Mouse (Mus musculus): ENCODE data around the gene Wdr64. TPM values are rescaled to one million over a fixed set of nuclear protein-coding genes. Genes with fewer than 3 reads are reported as not detected.

The Wdr64 gene
- polyA plus RNA-seq, 1 experiment, result 0.02 TPM

- no peak overlapping the region for H3K4me3 ChIP-seq (ENCODE audit: insufficient read depth, low read length)
- H3K4me1 ChIP-seq (ENCODE audit: control insufficient read depth, insufficient read depth, low read length), result no peaks in the 10 kb centered on the region
- no peak for TF ChIP-seq POLR2A (IDR thresholded peaks at IDR 0.05; ENCODE audit: extremely low read depth, insufficient read depth, low read length)
- no peak for TF ChIP-seq CTCF (IDR thresholded peaks at IDR 0.05; ENCODE audit: extremely low read depth, insufficient read depth, low read length)
- no peak overlapping the region for H3K27ac ChIP-seq (ENCODE audit: insufficient read depth, low read length)
Observed at GRCm38 (mm10) chr1:175707599-175707998, 9.2 kb downstream of the Wdr64 start.

GRCm38 (mm10) chr1:175708013-175708412 is 9.6 kb downstream of the Wdr64 start:
- Histone ChIP-seq H3K4me3 (ENCODE audit: insufficient read depth, low read length) (no peak overlapping the region), H3K27ac (ENCODE audit: insufficient read depth, low read length) (no peak overlapping the region), H3K4me1 (ENCODE audit: control insufficient read depth, insufficient read depth, low read length) (no peaks in the 10 kb centered on the region)
- TF ChIP-seq CTCF (IDR thresholded peaks at IDR 0.05; ENCODE audit: extremely low read depth, insufficient read depth, low read length) (no peak), POLR2A (IDR thresholded peaks at IDR 0.05; ENCODE audit: extremely low read depth, insufficient read depth, low read length) (no peak)

GRCm38 (mm10) chr1:175712338-175712909 is 14.0 kb downstream of the Wdr64 start:
- no peak for TF ChIP-seq CTCF (IDR thresholded peaks at IDR 0.05; ENCODE audit: extremely low read depth, insufficient read depth, low read length)
- TF ChIP-seq POLR2A (IDR thresholded peaks at IDR 0.05; ENCODE audit: extremely low read depth, insufficient read depth, low read length), result no peak
- Histone ChIP-seq H3K27ac (ENCODE audit: insufficient read depth, low read length) (no peak overlapping the region), H3K4me1 (ENCODE audit: control insufficient read depth, insufficient read depth, low read length) (no peaks in the 10 kb centered on the region), H3K4me3 (ENCODE audit: insufficient read depth, low read length) (no peak overlapping the region)

- Histone ChIP-seq H3K4me3 (ENCODE audit: insufficient read depth, low read length) (no peak overlapping the region), H3K27ac (ENCODE audit: insufficient read depth, low read length) (no peak overlapping the region), H3K4me1 (ENCODE audit: control insufficient read depth, insufficient read depth, low read length) (no peaks in the 10 kb centered on the region)
- TF ChIP-seq POLR2A (IDR thresholded peaks at IDR 0.05; ENCODE audit: extremely low read depth, insufficient read depth, low read length) (no peak), CTCF (IDR thresholded peaks at IDR 0.05; ENCODE audit: extremely low read depth, insufficient read depth, low read length) (no peak)
Observed at GRCm38 (mm10) chr1:175716832-175717231, 18.4 kb downstream of the Wdr64 start.

- Histone ChIP-seq H3K4me3 (ENCODE audit: insufficient read depth, low read length) (no peak overlapping the region), H3K27ac (ENCODE audit: insufficient read depth, low read length) (no peak overlapping the region), H3K4me1 (ENCODE audit: control insufficient read depth, insufficient read depth, low read length) (no peaks in the 10 kb centered on the region)
- TF ChIP-seq POLR2A (IDR thresholded peaks at IDR 0.05; ENCODE audit: extremely low read depth, insufficient read depth, low read length) (no peak), CTCF (IDR thresholded peaks at IDR 0.05; ENCODE audit: extremely low read depth, insufficient read depth, low read length) (no peak)
Observed at GRCm38 (mm10) chr1:175725771-175726170, 27.4 kb downstream of the Wdr64 start.

- TF ChIP-seq POLR2A (IDR thresholded peaks at IDR 0.05; ENCODE audit: extremely low read depth, insufficient read depth, low read length) (no peak), CTCF (IDR thresholded peaks at IDR 0.05; ENCODE audit: extremely low read depth, insufficient read depth, low read length) (no peak)
- Histone ChIP-seq H3K4me1 (ENCODE audit: control insufficient read depth, insufficient read depth, low read length) (no peaks in the 10 kb centered on the region), H3K4me3 (ENCODE audit: insufficient read depth, low read length) (no peak overlapping the region), H3K27ac (ENCODE audit: insufficient read depth, low read length) (no peak overlapping the region)
Observed at GRCm38 (mm10) chr1:175754576-175755364, 56.4 kb downstream of the Wdr64 start.

- TF ChIP-seq CTCF (IDR thresholded peaks at IDR 0.05; ENCODE audit: extremely low read depth, insufficient read depth, low read length) (no peak), POLR2A (IDR thresholded peaks at IDR 0.05; ENCODE audit: extremely low read depth, insufficient read depth, low read length) (no peak)
- H3K27ac ChIP-seq (ENCODE audit: insufficient read depth, low read length), result no peak overlapping the region
- no peaks in the 10 kb centered on the region for H3K4me1 ChIP-seq (ENCODE audit: control insufficient read depth, insufficient read depth, low read length)
- H3K4me3 ChIP-seq (ENCODE audit: insufficient read depth, low read length), result no peak overlapping the region
Observed at GRCm38 (mm10) chr1:175794668-175795067, 96.3 kb downstream of the Wdr64 start.

GRCm38 (mm10) chr1:175808356-175808755 is 110.0 kb downstream of the Wdr64 start:
- TF ChIP-seq CTCF (IDR thresholded peaks at IDR 0.05; ENCODE audit: extremely low read depth, insufficient read depth, low read length) (no peak), POLR2A (IDR thresholded peaks at IDR 0.05; ENCODE audit: extremely low read depth, insufficient read depth, low read length) (no peak)
- Histone ChIP-seq H3K4me1 (ENCODE audit: control insufficient read depth, insufficient read depth, low read length) (no peaks in the 10 kb centered on the region), H3K27ac (ENCODE audit: insufficient read depth, low read length) (no peak overlapping the region), H3K4me3 (ENCODE audit: insufficient read depth, low read length) (no peak overlapping the region)

- Histone ChIP-seq H3K4me1 (ENCODE audit: control insufficient read depth, insufficient read depth, low read length) (no peaks in the 10 kb centered on the region), H3K4me3 (ENCODE audit: insufficient read depth, low read length) (no peak overlapping the region), H3K27ac (ENCODE audit: insufficient read depth, low read length) (no peak overlapping the region)
- TF ChIP-seq POLR2A (IDR thresholded peaks at IDR 0.05; ENCODE audit: extremely low read depth, insufficient read depth, low read length), result no peak
- no peak for TF ChIP-seq CTCF (IDR thresholded peaks at IDR 0.05; ENCODE audit: extremely low read depth, insufficient read depth, low read length)
Observed at GRCm38 (mm10) chr1:175811625-175812024, 113.2 kb downstream of the Wdr64 start.
